Mouse (Mus musculus) hindbrain, embryonic 13.5 days (tissue): ENCODE measurements around the gene Cd248. TPM values are rescaled to one million over a fixed set of nuclear protein-coding genes. Genes with fewer than 3 reads are reported as not detected.

ENCODE experiments used
- polyA plus RNA-seq: library from polyadenylated mRNA; unstranded; fragments of >200 nt; fragmentation: Nextera tagmentation; extraction: Ambion mirVana; gene quantifications from 2 replicates; pipeline ENCODE4 v1.2.1, GENCODE M21; 2015

Cd248 gene
- polyA plus RNA-seq, 1 experiment from 2014 or later: 19.1 TPM

Other genes starting within 250 kb of the Cd248 start
- gene Ccs, start 228.7 kb upstream of the Cd248 start, polyA plus RNA-seq: 44.9 and 47.4 TPM in 2 replicates
- gene Ccdc87, start 228.7 kb upstream of the Cd248 start, polyA plus RNA-seq: 0.43 and 0.49 TPM in 2 replicates
- 67.3 and 69.7 TPM in 2 replicates for gene Ctsf, start 212.9 kb upstream of the Cd248 start, polyA plus RNA-seq
- gene Actn3, start 190.2 kb upstream of the Cd248 start, polyA plus RNA-seq: 1.8 and 2.1 TPM in 2 replicates
- gene Zdhhc24, start 189.4 kb upstream of the Cd248 start, polyA plus RNA-seq: 21.8 and 22.0 TPM in 2 replicates
- 9.6 and 10.7 TPM in 2 replicates for gene Bbs1, start 161.4 kb upstream of the Cd248 start, polyA plus RNA-seq
- gene Dpp3, start 139.8 kb upstream of the Cd248 start, polyA plus RNA-seq: 124 and 132 TPM in 2 replicates
- gene Peli3, start 125.0 kb upstream of the Cd248 start, polyA plus RNA-seq: 10.8 and 10.9 TPM in 2 replicates
- 105 and 115 TPM in 2 replicates for gene Mrpl11, start 105.9 kb upstream of the Cd248 start, polyA plus RNA-seq
- 0.34 and 0.39 TPM in 2 replicates for gene Npas4, start 77.8 kb upstream of the Cd248 start, polyA plus RNA-seq
- gene Slc29a2, start 44.2 kb upstream of the Cd248 start, polyA plus RNA-seq: 10.4 and 11.3 TPM in 2 replicates
- gene B4gat1, start 29.3 kb upstream of the Cd248 start, polyA plus RNA-seq: 61.2 and 66.0 TPM in 2 replicates
- 3.9 and 5.9 TPM in 2 replicates for gene AC124502.3, start 29.2 kb upstream of the Cd248 start, polyA plus RNA-seq
- gene Brms1, start 26.7 kb upstream of the Cd248 start, polyA plus RNA-seq: 46.0 and 48.2 TPM in 2 replicates
- gene Rin1, start 17.6 kb upstream of the Cd248 start, polyA plus RNA-seq: 1.1 and 1.5 TPM in 2 replicates
- gene Tmem151a, start 17.5 kb downstream of the Cd248 start, polyA plus RNA-seq: 6.2 and 8.4 TPM in 2 replicates
- gene Yif1a, start 20.5 kb downstream of the Cd248 start, polyA plus RNA-seq: 57.6 and 58.2 TPM in 2 replicates
- 333 TPM in 2 replicates for gene Cnih2, start 30.4 kb downstream of the Cd248 start, polyA plus RNA-seq
- gene Rab1b, start 39.0 kb downstream of the Cd248 start, polyA plus RNA-seq: 234 TPM in 2 replicates
- gene Klc2, start 50.5 kb downstream of the Cd248 start, polyA plus RNA-seq: 73.4 and 76.7 TPM in 2 replicates
- gene Pacs1, start 205.0 kb downstream of the Cd248 start, polyA plus RNA-seq: 33.9 TPM in 2 replicates
- 373 and 377 TPM in 2 replicates for gene Sf3b2, start 227.4 kb downstream of the Cd248 start, polyA plus RNA-seq
- gene Gal3st3, start 230.3 kb downstream of the Cd248 start, polyA plus RNA-seq: 34.1 and 36.0 TPM in 2 replicates